Mouse (Mus musculus): ENCODE measurements at regions not wholly inside any gene's neighbourhood (a gene's known extent, or its start where the extent isn't known, plus 50 kb on each side); places are given as distances from the start of the nearest gene placed in this dataset.

DNA sequence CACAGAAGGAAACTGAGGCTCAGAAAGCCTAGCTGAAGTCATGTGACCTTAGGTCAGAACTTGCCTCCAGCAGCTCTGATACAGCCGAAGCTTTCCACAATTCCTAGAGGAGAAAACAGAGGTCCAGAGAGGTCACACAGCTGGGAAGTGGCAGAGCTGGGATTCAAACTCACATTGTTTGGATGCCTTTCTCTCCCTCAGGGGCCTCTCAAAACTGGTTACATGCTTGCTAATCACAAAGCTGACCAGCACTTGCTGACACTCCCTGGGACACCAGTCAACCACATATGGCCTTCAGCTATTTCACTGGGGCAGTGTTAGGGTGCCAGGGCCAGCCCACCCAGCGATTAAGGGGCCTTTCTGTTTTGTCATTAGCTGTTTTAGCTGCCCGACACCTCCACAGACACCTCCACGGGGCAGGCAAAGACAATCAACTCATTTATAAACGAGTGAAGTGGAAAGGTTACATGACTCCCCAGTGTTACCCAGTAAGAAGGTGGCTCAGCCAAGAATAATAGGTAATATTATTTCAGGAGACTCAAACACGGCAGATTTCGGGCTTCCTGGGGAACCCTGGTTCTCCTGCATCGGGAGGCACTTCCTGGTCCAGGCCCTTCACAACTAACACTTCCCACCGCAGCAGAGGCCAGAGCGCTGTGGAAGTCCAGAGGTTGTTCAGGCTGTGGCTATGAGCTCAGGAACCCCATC is 71.4 kb downstream of the 2410131K14Rik start:
- DNase-seq (ENCODE audit: extremely low spot score in 1 of 2, low spot score in 1 of 2), result no peak

GRCm38 (mm10) chr5:118318073-118318472 is 73.0 kb downstream of the 2410131K14Rik start:
- no peak for DNase-seq (ENCODE audit: extremely low spot score in 1 of 2, low spot score in 1 of 2)

GRCm38 (mm10) chr5:118318883-118319282 is 73.9 kb downstream of the 2410131K14Rik start:
- DNase-seq (ENCODE audit: extremely low spot score in 1 of 2, low spot score in 1 of 2), result no peak

- peak in 1 of 2 experiments; percentile 73 for DNase-seq (ENCODE audit: extremely low spot score in 1 of 2, low spot score in 1 of 2)
These were observed 76.9 kb downstream of the 2410131K14Rik start for GRCm38 (mm10) chr5:118321719-118322455.

DNA sequence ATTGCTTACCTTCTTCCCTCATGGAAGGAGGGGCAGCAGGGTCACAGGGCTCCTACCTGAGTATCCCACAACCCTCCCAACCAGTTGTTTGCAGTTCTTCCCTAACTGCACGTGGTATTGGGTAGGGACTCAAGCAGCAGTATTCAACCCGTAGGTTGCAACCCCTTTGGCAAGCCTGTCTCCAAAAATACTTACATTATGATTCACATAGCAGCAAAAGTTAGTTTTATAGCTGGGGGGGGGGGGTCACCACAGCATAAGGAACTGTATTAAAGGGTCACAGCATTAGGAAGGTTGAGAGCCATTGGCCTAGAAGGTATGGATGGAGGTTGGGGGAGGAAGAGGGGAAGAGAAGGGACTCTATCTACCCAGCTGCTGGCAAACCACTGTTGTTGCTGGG is 78.1 kb downstream of the 2410131K14Rik start:
- no peak for DNase-seq (ENCODE audit: extremely low spot score in 1 of 2, low spot score in 1 of 2)

DNA sequence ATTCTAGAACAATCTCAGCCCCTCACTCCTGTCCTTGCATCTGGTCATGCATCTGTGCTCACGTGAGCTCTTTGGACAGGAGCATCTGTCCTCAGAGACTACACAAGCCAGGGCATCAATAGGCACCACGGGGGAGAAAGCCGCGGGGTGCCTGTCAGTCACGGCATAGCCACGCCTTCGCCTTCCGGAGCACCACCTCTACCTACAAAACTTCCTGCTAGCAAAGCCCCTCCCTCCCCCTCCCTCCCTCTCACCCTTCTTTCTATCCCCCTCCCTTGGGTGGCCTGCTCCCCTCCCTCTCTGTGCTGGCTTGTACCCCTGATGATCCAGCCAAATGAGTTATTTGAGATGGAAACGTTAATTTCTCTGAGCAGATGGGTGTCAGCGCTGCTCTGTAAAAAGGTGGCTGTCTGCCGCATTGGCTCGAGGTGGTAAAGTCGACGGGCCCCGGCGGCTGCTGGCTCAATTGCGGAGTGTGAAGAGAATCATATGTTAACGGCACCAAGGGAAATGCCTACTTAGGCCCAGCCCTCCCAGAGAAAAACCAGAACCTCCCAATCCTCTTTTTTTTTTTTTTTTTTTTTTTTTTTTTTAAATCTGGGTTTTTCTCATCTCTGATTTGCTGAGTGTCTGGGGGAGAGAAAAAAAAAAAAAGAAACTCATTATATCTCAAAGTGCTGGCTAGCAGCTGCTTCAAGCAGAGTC is 82.0 kb downstream of the 2410131K14Rik start:
- peak; percentile 25 to 70 for DNase-seq (ENCODE audit: extremely low spot score in 1 of 2, low spot score in 1 of 2)

GRCm38 (mm10) chr5:118327961-118328712 is 83.1 kb downstream of the 2410131K14Rik start:
- DNase-seq (ENCODE audit: extremely low spot score in 1 of 2, low spot score in 1 of 2), result no peak

- no peak for DNase-seq (ENCODE audit: extremely low spot score in 1 of 2, low spot score in 1 of 2)
These were observed 84.1 kb downstream of the 2410131K14Rik start for GRCm38 (mm10) chr5:118329143-118329542.

- DNase-seq (ENCODE audit: extremely low spot score in 1 of 2, low spot score in 1 of 2), result peak in 1 of 2 experiments; percentile 47
These were observed 86.2 kb downstream of the 2410131K14Rik start for GRCm38 (mm10) chr5:118331286-118331607.

DNA sequence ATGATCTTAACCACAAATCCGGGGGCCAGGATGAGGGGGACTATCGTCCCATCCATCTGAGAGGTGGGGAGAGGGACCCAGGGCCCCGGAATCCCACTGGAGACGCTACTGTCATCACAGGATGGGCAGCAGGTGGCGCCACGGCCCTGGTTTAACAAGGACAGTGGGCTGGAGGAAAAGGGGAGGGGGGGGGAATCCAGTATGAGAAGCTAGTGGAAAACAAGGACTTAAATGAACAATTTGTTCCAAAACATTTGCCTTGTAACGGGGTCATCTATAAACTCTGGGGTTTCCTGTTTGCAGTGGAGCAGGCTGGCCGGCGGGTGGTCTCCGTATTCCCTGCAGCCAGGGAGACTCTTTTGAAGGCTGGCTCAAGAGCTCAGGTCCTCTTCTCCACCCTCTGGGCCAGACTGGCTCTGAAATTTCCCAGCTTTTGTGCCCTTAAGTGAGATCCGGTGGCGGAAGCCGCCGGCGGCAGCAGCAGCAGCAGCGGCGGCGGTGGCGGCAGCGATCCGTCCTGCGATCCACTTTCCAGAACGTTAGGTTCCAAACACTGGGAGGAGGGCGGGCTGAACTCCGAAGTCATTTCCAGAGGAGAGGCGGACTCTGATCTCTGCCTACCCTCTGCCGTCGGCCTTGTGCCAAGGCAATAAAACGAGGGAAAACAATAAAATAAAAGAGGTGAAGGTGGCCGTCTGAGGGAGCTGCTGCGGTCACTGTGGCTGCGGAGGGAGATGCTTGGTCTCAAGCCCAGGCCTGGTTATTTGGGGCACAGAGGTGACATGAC is 86.8 kb downstream of the 2410131K14Rik start:
- DNase-seq (ENCODE audit: extremely low spot score in 1 of 2, low spot score in 1 of 2), result peak; percentile 41 to 85

DNA sequence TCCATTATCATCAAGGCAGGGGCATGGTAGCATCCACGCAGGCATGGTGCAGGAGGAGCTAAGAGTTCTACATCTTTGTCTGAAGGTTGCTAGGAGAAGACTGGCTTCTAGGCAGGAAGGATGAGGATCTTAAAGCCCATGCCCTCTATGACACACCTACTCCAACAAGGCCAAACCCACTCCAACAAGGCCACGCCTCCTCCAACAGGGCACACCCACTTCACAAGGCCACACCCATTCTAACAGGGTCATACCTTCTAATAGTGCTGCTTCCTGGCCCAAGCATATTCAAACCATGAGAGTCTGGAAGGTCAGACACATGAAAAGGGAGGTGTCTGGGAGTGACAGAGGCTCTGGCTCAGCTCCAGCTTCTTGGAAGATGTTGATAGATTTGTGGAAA is 89.0 kb downstream of the 2410131K14Rik start:
- no peak for DNase-seq (ENCODE audit: extremely low spot score in 1 of 2, low spot score in 1 of 2)

GRCm38 (mm10) chr5:118338186-118338585 is 93.2 kb downstream of the 2410131K14Rik start:
- DNase-seq (ENCODE audit: extremely low spot score in 1 of 2, low spot score in 1 of 2), result no peak

GRCm38 (mm10) chr5:118339676-118340661 is 94.9 kb downstream of the 2410131K14Rik start:
- peak; percentile 50 to 72 for DNase-seq (ENCODE audit: extremely low spot score in 1 of 2, low spot score in 1 of 2)

DNA sequence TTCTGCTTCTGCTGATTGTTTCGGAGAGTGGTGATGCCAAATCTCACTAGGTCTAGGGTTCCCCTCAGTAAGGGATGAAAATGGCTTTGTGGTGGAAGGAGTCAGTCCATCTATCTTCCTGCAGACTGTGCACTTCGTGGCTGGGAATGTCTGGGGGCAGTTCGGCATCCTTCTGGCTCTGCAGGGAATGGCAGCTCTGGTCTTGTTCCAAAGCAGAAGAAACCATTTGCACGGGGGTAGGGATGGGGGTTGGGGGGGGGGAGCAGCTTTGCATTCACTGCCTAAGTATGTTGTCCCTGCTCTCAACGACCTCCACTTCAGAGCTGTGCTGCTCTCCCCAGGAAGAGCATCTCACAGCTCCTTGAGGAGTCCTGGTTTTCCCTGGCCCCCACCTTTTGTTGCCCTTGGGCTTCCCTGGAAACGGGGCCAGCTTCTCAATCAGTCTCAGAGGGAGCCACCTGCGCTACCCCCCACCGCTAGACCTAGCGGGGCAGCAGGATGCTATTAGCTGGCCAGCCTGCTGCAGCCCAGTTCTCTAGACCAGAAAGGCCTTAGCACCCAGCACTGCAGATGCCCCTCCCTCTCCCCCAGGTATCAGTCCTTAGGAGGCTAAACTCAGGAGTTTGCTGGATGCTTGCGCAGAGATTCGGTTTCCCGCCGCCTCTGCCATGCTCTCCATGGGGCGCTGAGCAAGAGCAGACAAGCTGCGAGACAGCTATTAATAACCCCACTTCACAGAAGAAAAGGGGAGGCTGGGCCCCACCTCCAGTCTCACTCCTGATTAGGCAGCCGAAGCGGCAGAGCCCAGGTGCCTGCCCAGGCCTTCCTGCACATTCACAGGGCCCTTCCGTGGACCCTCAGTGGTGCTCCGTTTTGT is 98.7 kb downstream of the 2410131K14Rik start:
- peak; percentile 55 to 73 for DNase-seq (ENCODE audit: extremely low spot score in 1 of 2, low spot score in 1 of 2)

- no peak for DNase-seq (ENCODE audit: extremely low spot score in 1 of 2, low spot score in 1 of 2)
These were observed 100.2 kb downstream of the 2410131K14Rik start for GRCm38 (mm10) chr5:118345226-118345625.

DNA sequence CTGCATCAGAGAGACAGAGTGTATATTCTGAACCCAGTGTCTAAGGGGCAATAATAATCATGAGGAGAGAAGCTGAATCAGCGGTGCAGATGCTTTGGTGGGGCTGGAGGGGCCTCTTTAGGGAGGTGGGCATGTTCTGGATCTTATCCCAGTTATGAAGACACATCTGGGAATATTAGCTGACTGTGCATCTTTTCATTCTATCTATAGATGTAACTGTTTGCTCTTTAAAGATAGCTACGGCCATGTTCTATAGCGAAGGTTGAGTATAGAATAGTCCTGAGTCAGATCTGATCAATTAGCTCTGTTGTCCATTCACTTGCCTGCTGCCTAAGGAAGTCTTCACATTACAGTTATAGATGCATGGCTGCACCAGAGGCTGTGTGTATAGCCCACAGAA is 104.0 kb downstream of the 2410131K14Rik start:
- DNase-seq (ENCODE audit: extremely low spot score in 1 of 2, low spot score in 1 of 2), result no peak

GRCm38 (mm10) chr5:118351301-118351700 is 106.3 kb downstream of the 2410131K14Rik start:
- no peak for DNase-seq (ENCODE audit: extremely low spot score in 1 of 2, low spot score in 1 of 2)

GRCm38 (mm10) chr5:118352142-118352541 is 107.1 kb downstream of the 2410131K14Rik start:
- peak; percentile 42 to 68 for DNase-seq (ENCODE audit: extremely low spot score in 1 of 2, low spot score in 1 of 2)
